Mouse (Mus musculus) brain, embryonic 18.5 days (tissue): ENCODE results near the gene Reln.

Source experiments
- DNase-seq: peaks from one replicate; pipeline ENCODE4 v3.0.0-alpha.2; 2012; ENCODE audit warnings: low read depth, low spot score

Reln gene

GRCm38 (mm10) chr5:21934173-21934698 is 410.3 kb downstream of the Reln start:
- DNase-seq = no peak

GRCm38 (mm10) chr5:21933340-21934075 is 411.0 kb downstream of the Reln start:
- no peak for DNase-seq

- DNase-seq = no peak
Measured at GRCm38 (mm10) chr5:21931151-21931550, 413.4 kb downstream of the Reln start.

- DNase-seq = no peak
Measured at GRCm38 (mm10) chr5:21920310-21920709, 424.2 kb downstream of the Reln start.

GRCm38 (mm10) chr5:21919281-21919780 is 425.2 kb downstream of the Reln start:
- no peak for DNase-seq

- no peak for DNase-seq
Measured at GRCm38 (mm10) chr5:21915973-21916372, 428.5 kb downstream of the Reln start.

- no peak for DNase-seq
Measured at GRCm38 (mm10) chr5:21914776-21915175, 429.7 kb downstream of the Reln start.

GRCm38 (mm10) chr5:21912835-21913530 is 431.5 kb downstream of the Reln start:
- DNase-seq = no peak

GRCm38 (mm10) chr5:21910726-21911125 is 433.8 kb downstream of the Reln start:
- no peak for DNase-seq

- no peak for DNase-seq
Measured at GRCm38 (mm10) chr5:21909713-21910112, 434.8 kb downstream of the Reln start.

- no peak for DNase-seq
Measured at GRCm38 (mm10) chr5:21901411-21901810, 443.1 kb downstream of the Reln start.

- DNase-seq = no peak
Measured at GRCm38 (mm10) chr5:21900891-21901290, 443.6 kb downstream of the Reln start.

GRCm38 (mm10) chr5:21898875-21899274 is 445.6 kb downstream of the Reln start:
- no peak for DNase-seq

GRCm38 (mm10) chr5:21896586-21896985 is 447.9 kb downstream of the Reln start:
- DNase-seq = no peak

GRCm38 (mm10) chr5:21894168-21894567 is 450.3 kb downstream of the Reln start:
- DNase-seq = no peak

- DNase-seq = no peak
Measured at GRCm38 (mm10) chr5:21866750-21867149, 477.8 kb downstream of the Reln start.

GRCm38 (mm10) chr5:21866311-21866712 is 478.2 kb downstream of the Reln start:
- peak; percentile 52 for DNase-seq

GRCm38 (mm10) chr5:21865346-21866107 is 479.0 kb downstream of the Reln start, which contains the start of gene Slc26a5:
TSS of gene Slc26a5 (minus strand) at chr5:21865604.
- DNase-seq = no peak

- no peak for DNase-seq
Measured at GRCm38 (mm10) chr5:21858653-21859052, 485.8 kb downstream of the Reln start.

- DNase-seq = no peak
Measured at GRCm38 (mm10) chr5:21851679-21852340, 492.7 kb downstream of the Reln start.

- DNase-seq = no peak
Measured at GRCm38 (mm10) chr5:21847438-21847837, 497.1 kb downstream of the Reln start.
